Mouse (Mus musculus): ENCODE results near the gene Cda.

The Cda gene

GRCm38 (mm10) chr4:138335648-138336047, 32.1 kb downstream of the Cda start:
- 85% methylated on average over 6 of the region's 6 CpGs for WGBS

GRCm38 (mm10) chr4:138335036-138335435, 32.8 kb downstream of the Cda start:
- 77% methylated on average over 12 of the region's 12 CpGs for WGBS

- 93% methylated on average over 4 of the region's 4 CpGs for WGBS
Observed at GRCm38 (mm10) chr4:138333135-138333534, 34.7 kb downstream of the Cda start.

GRCm38 (mm10) chr4:138331647-138332046, 36.1 kb downstream of the Cda start:
- 76% methylated on average over 9 of the region's 9 CpGs for WGBS

- 22% methylated on average over 15 of the region's 15 CpGs for WGBS
Observed at GRCm38 (mm10) chr4:138330264-138330671, 37.5 kb downstream of the Cda start.

- 64% methylated on average over 7 of the region's 7 CpGs for WGBS
Observed at GRCm38 (mm10) chr4:138327891-138328470, 39.8 kb downstream of the Cda start.

GRCm38 (mm10) chr4:138327155-138327554, 40.6 kb downstream of the Cda start:
- WGBS, result 63% methylated on average over 9 of the region's 12 CpGs

GRCm38 (mm10) chr4:138326077-138326695, 41.6 kb downstream of the Cda start, which contains the start of gene Pink1:
Gene Pink1 (minus strand): TSS chr4:138326307.
- 3% methylated on average over 41 of the region's 41 CpGs for WGBS

- under 1% methylated on average over 45 of the region's 45 CpGs for WGBS
Observed at GRCm38 (mm10) chr4:138325466-138326076, 42.2 kb downstream of the Cda start.

GRCm38 (mm10) chr4:138324451-138324850, 43.3 kb downstream of the Cda start:
- WGBS, result 70% methylated on average over 3 of the region's 3 CpGs

- 10% methylated on average over 4 of the region's 4 CpGs for WGBS
Observed at GRCm38 (mm10) chr4:138323753-138324152, 44.0 kb downstream of the Cda start.

GRCm38 (mm10) chr4:138322692-138323091, 45.1 kb downstream of the Cda start:
- WGBS, result 22% methylated on average over 4 of the region's 4 CpGs

- WGBS, result 76% methylated on average over 7 of the region's 7 CpGs
Observed at GRCm38 (mm10) chr4:138321488-138321887, 46.3 kb downstream of the Cda start.

- 85% methylated on average over 11 of the region's 11 CpGs for WGBS
Observed at GRCm38 (mm10) chr4:138320711-138321110, 47.1 kb downstream of the Cda start.

- 24% methylated on average over 10 of the region's 10 CpGs for WGBS
Observed at GRCm38 (mm10) chr4:138319508-138319907, 48.3 kb downstream of the Cda start.

- WGBS, result 43% methylated on average over 6 of the region's 6 CpGs
Observed at GRCm38 (mm10) chr4:138318509-138319266, 49.1 kb downstream of the Cda start.

- 93% methylated on average over 6 of the region's 6 CpGs for WGBS
Observed at GRCm38 (mm10) chr4:138316369-138316768, 51.4 kb downstream of the Cda start.

GRCm38 (mm10) chr4:138315781-138316180, 52.0 kb downstream of the Cda start:
- 67% methylated on average over 9 of the region's 9 CpGs for WGBS

- WGBS, result 47% methylated on average over 4 of the region's 4 CpGs
Observed at GRCm38 (mm10) chr4:138313795-138314194, 54.0 kb downstream of the Cda start.

- 77% methylated on average over 11 of the region's 11 CpGs for WGBS
Observed at GRCm38 (mm10) chr4:138313021-138313420, 54.8 kb downstream of the Cda start.

GRCm38 (mm10) chr4:138312105-138312504, 55.7 kb downstream of the Cda start:
- WGBS, result 63% methylated on average over 3 of the region's 3 CpGs

- WGBS, result 46% methylated on average over 8 of the region's 8 CpGs
Observed at GRCm38 (mm10) chr4:138311595-138311994, 56.2 kb downstream of the Cda start.

Data from cerebral cortex, adult 2 months (tissue).